Mouse (Mus musculus) heart, postnatal 0 days (tissue): ENCODE results near the gene Olfr503.

Experiments
- CTCF ChIP-seq: IDR thresholded peaks from 2 replicates; pipeline ENCODE4 v1.5.1; 2016; ENCODE audit warnings: antibody characterized with exemption, control low read depth, low read depth
- EP300 ChIP-seq: IDR thresholded peaks from 2 replicates; pipeline ENCODE4 v1.6.1; 2016; ENCODE audit warnings: antibody characterized with exemption, low read depth

- TF ChIP-seq CTCF, result no peak
- TF ChIP-seq EP300, result no peak
These were observed 45.5 kb downstream of the Olfr503 start for GRCm38 (mm10) chr7:108589797-108590196.
